Mouse (Mus musculus): ENCODE measurements around the gene Gm3636.
"Not testable (repeated sequence)": the region's sequence is repeated elsewhere in the genome, so short reads cannot be mapped to it uniquely, and the experiment has no call there.

The Gm3636 gene

DNA sequence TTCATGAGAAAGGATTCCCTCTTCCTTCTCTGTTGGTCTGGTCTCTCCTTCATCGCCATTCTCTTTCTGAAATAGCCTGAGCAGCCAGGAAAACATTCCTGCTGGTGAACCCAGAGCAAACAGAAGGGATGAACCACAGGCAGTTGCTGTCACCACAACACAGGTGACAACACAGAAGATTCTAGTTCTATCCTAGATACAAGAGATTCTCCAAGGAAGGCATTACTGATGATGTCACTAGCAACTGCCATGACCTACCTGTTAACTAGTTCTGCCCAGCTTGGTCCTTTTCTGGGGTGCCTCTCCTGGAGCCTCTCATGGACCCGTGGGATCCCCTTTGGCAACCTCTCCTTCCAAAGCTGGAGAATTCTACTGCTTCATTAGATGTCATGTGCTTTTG is at the start of gene Gm3636:
Gene Gm3636, minus strand, starts transcription at position 101 of the 400 bp plus-strand sequence.
- not testable (repeated sequence) for DNase-seq (ENCODE audit: low read depth, low spot score)

DNA sequence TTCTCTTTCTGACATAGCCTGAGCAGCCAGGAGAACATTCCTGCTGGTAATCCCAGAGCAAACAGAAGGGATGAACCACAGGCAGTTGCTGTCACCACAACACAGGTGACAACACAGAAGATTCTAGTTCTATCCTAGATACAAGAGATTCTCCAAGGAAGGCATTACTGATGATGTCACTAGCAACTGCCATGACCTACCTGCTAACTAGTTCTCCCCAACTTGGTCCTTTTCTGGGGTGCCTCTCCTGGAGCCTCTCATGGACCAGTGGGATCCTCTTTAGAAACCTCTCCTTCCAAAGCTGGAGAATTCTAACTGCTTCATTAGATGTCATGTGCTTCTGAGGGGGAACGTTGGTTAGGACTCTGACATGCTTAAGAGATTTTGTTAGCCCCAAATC is 32.2 kb upstream of the Gm3636 start, which contains the start of gene Gm8362:
Gene Gm8362, minus strand, starts transcription at position 101 of the 400 bp plus-strand sequence.
- DNase-seq (ENCODE audit: low read depth, low spot score): not testable (repeated sequence)

DNA sequence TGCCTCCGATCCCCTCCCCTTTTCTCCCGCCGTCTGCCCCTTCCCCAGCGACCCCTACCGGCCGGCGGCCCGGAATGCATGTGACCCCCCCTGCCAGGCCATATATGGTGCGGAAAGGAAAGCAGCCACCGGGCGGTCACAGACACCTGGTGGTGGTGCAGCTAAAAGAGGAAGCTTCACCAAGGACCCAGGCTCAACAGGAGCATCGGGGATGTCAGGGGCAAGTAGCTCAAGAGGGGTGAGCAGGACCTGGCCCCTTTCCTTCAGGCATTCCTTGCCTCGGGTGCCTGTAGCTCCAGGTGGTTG is 15.1 kb upstream of the Gm3636 start:
- DNase-seq (ENCODE audit: low read depth, low spot score): not testable (repeated sequence)

DNA sequence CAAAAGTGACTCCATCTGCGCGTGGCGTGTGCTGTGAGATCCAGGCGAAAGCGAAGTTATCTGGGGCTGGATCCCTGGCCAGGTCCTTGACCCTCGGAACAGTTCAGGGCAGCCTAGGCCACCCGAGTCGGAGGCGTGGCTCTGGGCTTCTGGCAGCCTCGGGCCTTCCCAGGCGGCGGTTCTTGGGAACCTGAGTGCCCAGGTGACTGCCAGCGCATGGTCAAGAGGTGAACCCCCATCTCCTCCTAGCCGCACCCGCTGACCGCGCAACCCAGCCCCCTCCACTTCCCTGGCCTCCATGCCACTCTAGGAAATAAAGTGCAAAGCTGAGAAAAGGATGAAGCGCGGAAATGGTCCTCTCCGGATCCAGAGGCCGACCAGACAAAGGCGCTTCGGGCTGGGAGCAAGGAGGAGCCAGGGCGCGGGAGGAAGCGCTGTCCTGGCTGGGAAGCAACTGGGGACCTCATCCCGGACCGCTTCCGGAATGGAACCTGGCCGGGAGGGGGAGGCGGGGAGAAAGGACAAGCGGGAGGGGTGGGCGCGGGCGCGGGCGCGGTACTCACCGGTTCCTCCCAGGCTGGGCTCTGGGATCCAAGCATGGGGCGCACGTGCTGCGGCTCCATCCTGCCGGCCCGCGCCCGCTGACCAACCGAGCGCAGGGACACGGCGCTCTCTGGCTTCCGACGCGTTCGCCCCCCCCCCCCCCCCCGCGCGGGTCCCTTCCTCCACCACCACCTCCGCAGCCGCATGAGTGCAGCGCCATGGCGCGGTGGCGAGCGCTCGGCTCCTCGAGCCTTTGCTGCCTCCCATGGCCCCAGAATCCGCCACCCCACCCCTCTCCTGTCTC is 14.5 kb upstream of the Gm3636 start:
- DNase-seq (ENCODE audit: low read depth, low spot score): not testable (repeated sequence)

DNA sequence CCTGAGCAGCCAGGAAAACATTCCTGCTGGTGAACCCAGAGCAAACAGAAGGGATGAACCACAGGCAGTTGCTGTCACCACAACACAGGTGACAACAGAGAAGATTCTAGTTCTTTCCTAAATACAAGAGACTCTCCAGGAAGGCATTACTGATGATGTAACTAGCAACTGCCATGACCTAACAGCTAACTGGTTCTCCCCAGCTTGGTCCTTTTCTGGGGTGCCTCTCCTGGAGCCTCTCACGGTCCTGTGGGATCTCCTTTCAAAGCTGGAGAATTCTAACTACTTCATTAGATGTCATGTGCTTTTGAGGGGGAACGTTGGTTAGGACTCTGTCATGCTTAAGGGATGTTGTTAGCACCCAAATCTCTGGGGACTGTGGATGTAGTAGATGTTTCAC is 22.0 kb downstream of the Gm3636 start, which contains the start of gene Gm8050:
Gene Gm8050, minus strand, starts transcription at position 101 of the 400 bp plus-strand sequence.
- DNase-seq (ENCODE audit: low read depth, low spot score): not testable (repeated sequence)
